Mouse (Mus musculus) liver, embryonic 18 days (tissue): ENCODE measurements around the gene Tbcel. TPM values are rescaled to one million over a fixed set of nuclear protein-coding genes. Genes with fewer than 3 reads are reported as not detected.

Experiments used
- polyA plus RNA-seq: library from polyadenylated mRNA; depleted of rRNA; stranded (reverse); fragments of >200 nt; gene quantifications from 2 replicates; pipeline ENCODE4 v1.2.3, GENCODE M21; 2012; rRNA removed

Gene Tbcel
- polyA plus RNA-seq = 14.8 and 15.7 TPM in 2 replicates

GRCm38 (mm10) chr9:42507709-42508108 is at the start of gene Tbcel:
Tbcel (minus strand) TSS chr9:42507809.

GRCm38 (mm10) chr9:42399829-42400228 is 107.8 kb downstream of the Tbcel start, which contains the start of gene Tecta:
Tecta (minus strand) TSS chr9:42399929.

Other genes starting within 250 kb of the Tbcel start
- 103 and 184 TPM in 2 replicates for gene Sc5d, start 243.6 kb downstream of the Tbcel start, polyA plus RNA-seq
- 0.19 and 0.20 TPM in 2 replicates for gene Tecta, start 107.9 kb downstream of the Tbcel start, polyA plus RNA-seq